Mouse (Mus musculus): ENCODE data around the gene Ankrd65. TPM values are rescaled to one million over a fixed set of nuclear protein-coding genes. Genes with fewer than 3 reads are reported as not detected.
A peak's percentile ranks its signal among the peaks of the same experiment; 100 is the strongest.
"Not testable (repeated sequence)": the region's sequence is repeated elsewhere in the genome, so short reads cannot be mapped to it uniquely, and the experiment has no call there.

Gene Ankrd65
- polyA plus RNA-seq, 1 experiment from 2014 or later, result not detected

DNA sequence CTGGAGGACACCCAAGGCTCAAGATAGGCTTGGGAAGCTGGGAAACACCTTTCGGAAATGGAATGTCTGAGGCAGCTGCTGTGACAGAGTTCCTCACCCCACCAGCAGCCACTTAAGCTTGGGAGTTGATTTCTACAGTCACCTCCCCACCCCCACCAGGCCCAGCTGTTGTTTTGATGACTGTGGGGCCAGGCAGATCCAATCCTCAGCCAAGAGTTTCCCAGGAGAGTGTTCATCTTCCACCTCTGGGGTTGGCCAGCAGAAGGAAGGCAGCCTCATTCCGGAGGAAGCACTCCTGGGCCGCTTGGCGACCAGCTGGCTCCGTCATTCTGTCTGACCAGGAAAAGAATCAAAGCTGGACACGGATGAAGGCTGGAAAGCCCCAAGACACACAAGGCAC lies 9.3 kb upstream of the Ankrd65 start:
- H3K27ac ChIP-seq (replicated peaks; ENCODE audit: low read depth, low read length), result peak overlapping the region; percentile 58; the same call in 1 of the 2 replicates
- peaks cover 6% of the 10 kb centered on the region; the same call in 1 of the 2 replicates for H3K4me1 ChIP-seq (ENCODE audit: control insufficient read depth, insufficient read depth, low read length)
- H3K9ac ChIP-seq (ENCODE audit: low read depth, low read length), result no peak overlapping the region
- H3K27me3 ChIP-seq (replicated peaks; ENCODE audit: control insufficient read depth, insufficient read depth, low read length), result no peaks in the 10 kb centered on the region
- no peaks in the 10 kb centered on the region for H3K9me3 ChIP-seq (ENCODE audit: control insufficient read depth, low read length)
- no peak overlapping the region for H3K4me2 ChIP-seq (ENCODE audit: low read depth, low read length)
- 23% methylated on average over 6 of the region's 6 CpGs for WGBS
- DNase-seq (ENCODE audit: low spot score) (peak; percentile 86), ATAC-seq (ENCODE audit: low read depth) (peak; percentile 81)
- H3K4me3 ChIP-seq (ENCODE audit: low read depth, low read length), result no peak overlapping the region
- H3K36me3 ChIP-seq (ENCODE audit: control insufficient read depth, insufficient read depth, low read length), result no peaks in the 10 kb centered on the region

- no peaks in the 10 kb centered on the region for H3K27me3 ChIP-seq (replicated peaks; ENCODE audit: control insufficient read depth, insufficient read depth, low read length)
- H3K27ac ChIP-seq (replicated peaks; ENCODE audit: low read depth, low read length), result peak overlapping the region; percentile 82; the same call in 1 of the 2 replicates
- peak overlapping the region; percentile 90 for H3K9ac ChIP-seq (ENCODE audit: low read depth, low read length)
- H3K36me3 ChIP-seq (ENCODE audit: control insufficient read depth, insufficient read depth, low read length), result no peaks in the 10 kb centered on the region
- DNase-seq (ENCODE audit: low spot score), result no peak
- H3K9me3 ChIP-seq (ENCODE audit: control insufficient read depth, low read length), result no peaks in the 10 kb centered on the region
- no peak for ATAC-seq (ENCODE audit: low read depth)
- H3K4me1 ChIP-seq (ENCODE audit: control insufficient read depth, insufficient read depth, low read length), result peaks cover 6% of the 10 kb centered on the region; the same call in 1 of the 2 replicates
- H3K4me2 ChIP-seq (ENCODE audit: low read depth, low read length), result peak overlapping the region; percentile 81
- 40% methylated on average over 16 of the region's 16 CpGs for WGBS
- H3K4me3 ChIP-seq (ENCODE audit: low read depth, low read length), result peak overlapping the region; percentile 68
Observed at GRCm38 (mm10) chr4:155783486-155784080, 6.7 kb upstream of the Ankrd65 start.

DNA sequence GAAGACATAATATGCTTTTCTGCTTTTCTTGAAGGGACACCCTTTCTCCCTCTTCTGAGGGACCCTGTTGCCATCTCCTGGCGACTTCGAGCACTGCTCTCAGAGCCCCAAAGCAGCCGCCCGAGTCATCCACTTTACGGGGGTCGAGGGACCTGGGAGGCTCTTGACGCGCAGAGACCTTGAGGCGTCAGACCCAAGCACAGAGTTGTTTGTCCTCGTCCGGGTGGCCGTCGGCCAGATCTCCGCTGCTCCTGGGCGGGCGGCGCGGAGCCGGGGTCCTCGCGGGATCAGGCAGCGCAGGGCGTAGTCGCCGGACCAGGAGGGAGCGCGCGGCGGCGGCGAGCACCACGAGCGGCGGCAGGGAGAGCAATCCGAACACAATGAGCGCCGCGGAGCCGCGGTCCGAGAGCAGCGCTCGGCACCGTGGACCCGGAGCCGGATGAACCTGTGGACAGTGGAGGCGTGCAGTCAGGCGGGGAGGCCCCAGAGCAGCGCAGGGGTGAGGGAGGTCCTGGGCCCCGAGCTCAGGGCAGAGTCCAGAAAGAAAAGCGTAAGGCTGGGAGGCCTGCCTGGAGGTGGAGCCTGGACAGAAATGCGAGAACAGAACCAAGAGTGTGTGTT lies 6.0 kb upstream of the Ankrd65 start:
- Histone ChIP-seq H3K9ac (ENCODE audit: low read depth, low read length) (peak overlapping the region; percentile 90), H3K9me3 (ENCODE audit: control insufficient read depth, low read length) (no peaks in the 10 kb centered on the region), H3K4me1 (ENCODE audit: control insufficient read depth, insufficient read depth, low read length) (peaks cover 6% of the 10 kb centered on the region; the same call in 1 of the 2 replicates), H3K36me3 (ENCODE audit: control insufficient read depth, insufficient read depth, low read length) (no peaks in the 10 kb centered on the region), H3K4me2 (ENCODE audit: low read depth, low read length) (peak overlapping the region; percentile 81), H3K27ac (replicated peaks; ENCODE audit: low read depth, low read length) (peak overlapping the region; percentile 82), H3K4me3 (ENCODE audit: low read depth, low read length) (peak overlapping the region; percentile 68), H3K27me3 (replicated peaks; ENCODE audit: control insufficient read depth, insufficient read depth, low read length) (no peaks in the 10 kb centered on the region)
- DNase-seq (ENCODE audit: low spot score), result peak; percentile 92
- peak; percentile 81 for ATAC-seq (ENCODE audit: low read depth)
- WGBS, result 0% methylated on average over 51 of the region's 52 CpGs

- H3K27me3 ChIP-seq (replicated peaks; ENCODE audit: control insufficient read depth, insufficient read depth, low read length), result no peaks in the 10 kb centered on the region
- no peaks in the 10 kb centered on the region for H3K9me3 ChIP-seq (ENCODE audit: control insufficient read depth, low read length)
- no peaks in the 10 kb centered on the region for H3K36me3 ChIP-seq (ENCODE audit: control insufficient read depth, insufficient read depth, low read length)
- no peak overlapping the region for H3K27ac ChIP-seq (replicated peaks; ENCODE audit: low read depth, low read length)
- 75% methylated on average over 7 of the region's 10 CpGs for WGBS
- no peak overlapping the region for H3K4me3 ChIP-seq (ENCODE audit: low read depth, low read length)
- peaks cover 6% of the 10 kb centered on the region; the same call in 1 of the 2 replicates for H3K4me1 ChIP-seq (ENCODE audit: control insufficient read depth, insufficient read depth, low read length)
- no peak for ATAC-seq (ENCODE audit: low read depth)
- H3K9ac ChIP-seq (ENCODE audit: low read depth, low read length), result no peak overlapping the region
- DNase-seq (ENCODE audit: low spot score), result no peak
- H3K4me2 ChIP-seq (ENCODE audit: low read depth, low read length), result no peak overlapping the region
Observed at GRCm38 (mm10) chr4:155785246-155785645, 5.0 kb upstream of the Ankrd65 start.

DNA sequence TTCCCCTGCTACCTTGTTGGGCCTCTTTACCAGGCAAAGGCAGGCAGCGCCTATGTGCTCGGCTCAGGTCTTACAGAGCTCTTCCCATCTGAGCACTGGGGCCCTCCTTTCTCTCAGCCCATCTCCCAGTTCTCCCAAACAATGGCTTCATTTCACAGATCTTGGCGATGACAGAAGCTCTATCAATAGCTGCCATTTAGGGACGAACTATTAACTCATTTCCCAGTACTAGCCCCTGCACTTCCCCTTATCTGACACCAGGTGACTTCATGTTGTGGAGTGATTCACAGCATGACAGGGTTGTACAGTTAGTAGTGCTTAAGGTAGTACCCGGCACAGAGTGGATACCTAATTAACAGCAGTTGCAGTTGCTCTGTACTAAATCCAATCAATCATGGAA lies 4.4 kb upstream of the Ankrd65 start, which contains the start of gene Tmem88b:
Gene Tmem88b, minus strand, starts transcription at position 56 of the 400 bp plus-strand sequence.
- Histone ChIP-seq H3K27ac (replicated peaks; ENCODE audit: low read depth, low read length) (0 out of 2 replicates have a peak within 1 kb of the TSS, but pooled peaks have one; percentile 82), H3K4me3 (ENCODE audit: low read depth, low read length) (peak within 1 kb of the TSS; percentile 68), H3K9ac (ENCODE audit: low read depth, low read length) (peak within 1 kb of the TSS; percentile 90), H3K9me3 (ENCODE audit: control insufficient read depth, low read length) (no peaks in the 10 kb centered on the region), H3K4me2 (ENCODE audit: low read depth, low read length) (peak within 1 kb of the TSS; percentile 81), H3K4me1 (ENCODE audit: control insufficient read depth, insufficient read depth, low read length) (peaks cover 6% of the 10 kb centered on the region; the same call in 1 of the 2 replicates), H3K36me3 (ENCODE audit: control insufficient read depth, insufficient read depth, low read length) (no peaks in the 10 kb centered on the region), H3K27me3 (replicated peaks; ENCODE audit: control insufficient read depth, insufficient read depth, low read length) (no peaks in the 10 kb centered on the region)
- 56% methylated on average over 5 of the region's 5 CpGs for WGBS
- DNase-seq (ENCODE audit: low spot score) (no peak), ATAC-seq (ENCODE audit: low read depth) (no peak)

- Histone ChIP-seq H3K27ac (replicated peaks; ENCODE audit: low read depth, low read length) (no peak overlapping the region), H3K27me3 (replicated peaks; ENCODE audit: control insufficient read depth, insufficient read depth, low read length) (no peaks in the 10 kb centered on the region), H3K36me3 (ENCODE audit: control insufficient read depth, insufficient read depth, low read length) (no peaks in the 10 kb centered on the region), H3K4me2 (ENCODE audit: low read depth, low read length) (no peak overlapping the region), H3K4me1 (ENCODE audit: control insufficient read depth, insufficient read depth, low read length) (peaks cover 5% of the 10 kb centered on the region; the same call in 1 of the 2 replicates), H3K4me3 (ENCODE audit: low read depth, low read length) (no peak overlapping the region), H3K9ac (ENCODE audit: low read depth, low read length) (no peak overlapping the region), H3K9me3 (ENCODE audit: control insufficient read depth, low read length) (no peaks in the 10 kb centered on the region)
- no peak for DNase-seq (ENCODE audit: low spot score)
- WGBS, result 82% methylated on average over 3 of the region's 3 CpGs
- no peak for ATAC-seq (ENCODE audit: low read depth)
Observed at GRCm38 (mm10) chr4:155788300-155788699, 1.9 kb upstream of the Ankrd65 start.

DNA sequence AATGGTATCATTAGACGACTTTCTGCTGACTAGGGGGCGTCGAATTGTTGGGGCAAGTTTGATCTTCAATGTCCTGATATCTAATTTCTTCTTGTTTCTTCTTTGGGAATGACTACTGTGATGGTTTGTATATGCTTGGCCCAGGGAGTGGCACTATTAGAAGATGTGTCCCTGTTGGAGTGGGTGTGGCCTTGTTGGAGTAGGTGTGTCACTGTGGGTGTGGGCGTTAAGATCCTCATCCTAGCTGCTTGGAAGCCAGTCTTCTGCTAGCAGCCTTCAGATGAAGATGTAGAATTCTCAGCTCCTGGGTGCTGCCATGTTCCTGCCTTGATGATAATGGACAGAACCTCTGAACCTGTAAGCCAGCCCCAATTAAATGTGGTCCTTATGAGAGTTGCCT lies 1.4 kb upstream of the Ankrd65 start:
- not testable (repeated sequence) for H3K27ac ChIP-seq (replicated peaks; ENCODE audit: low read depth, low read length); H3K4me1 ChIP-seq (ENCODE audit: control insufficient read depth, insufficient read depth, low read length); H3K4me2 ChIP-seq (ENCODE audit: low read depth, low read length); DNase-seq (ENCODE audit: low spot score); H3K27me3 ChIP-seq (replicated peaks; ENCODE audit: control insufficient read depth, insufficient read depth, low read length); H3K9me3 ChIP-seq (ENCODE audit: control insufficient read depth, low read length); H3K36me3 ChIP-seq (ENCODE audit: control insufficient read depth, insufficient read depth, low read length); ATAC-seq (ENCODE audit: low read depth); H3K4me3 ChIP-seq (ENCODE audit: low read depth, low read length); H3K9ac ChIP-seq (ENCODE audit: low read depth, low read length)
- WGBS, result 79% methylated on average over 4 of the region's 4 CpGs

- no peak overlapping the region; the same call in 1 of the 2 replicates for H3K27ac ChIP-seq (replicated peaks; ENCODE audit: low read depth, low read length)
- 57% methylated on average over 3 of the region's 3 CpGs for WGBS
- no peak for ATAC-seq (ENCODE audit: low read depth)
Observed at GRCm38 (mm10) chr4:155790650-155791161, 467 bp downstream of the Ankrd65 start.

More at GRCm38 (mm10) chr4:155790650-155791161, 467 bp downstream of the Ankrd65 start:
- no peak overlapping the region for H3K4me2 ChIP-seq (ENCODE audit: low read depth, low read length)
- no peaks in the 10 kb centered on the region for H3K36me3 ChIP-seq (ENCODE audit: control insufficient read depth, insufficient read depth, low read length)
- peak; percentile 20 for DNase-seq (ENCODE audit: low spot score)
- no peaks in the 10 kb centered on the region for H3K27me3 ChIP-seq (replicated peaks; ENCODE audit: control insufficient read depth, insufficient read depth, low read length)
- no peak overlapping the region for H3K4me3 ChIP-seq (ENCODE audit: low read depth, low read length)
- H3K9ac ChIP-seq (ENCODE audit: low read depth, low read length), result no peak overlapping the region
- no peaks in the 10 kb centered on the region for H3K4me1 ChIP-seq (ENCODE audit: control insufficient read depth, insufficient read depth, low read length)
- no peaks in the 10 kb centered on the region for H3K9me3 ChIP-seq (ENCODE audit: control insufficient read depth, low read length)

All from embryonic facial prominence, embryonic 14.5 days (tissue).